Mouse (Mus musculus) heart, embryonic 14.5 days (tissue): ENCODE measurements around the gene Flot1. TPM values are rescaled to one million over a fixed set of nuclear protein-coding genes. Genes with fewer than 3 reads are reported as not detected.

ENCODE experiments used
- ATAC-seq: fragments of 200-750 bp; cut with Nextera tagmentation; 2 replicates; pipeline ENCODE4 v1.8.0; 2017; ENCODE audit warnings: low read depth, moderate TSS enrichment; ENCODE audit not compliant: insufficient number of reproducible peaks, insufficient read depth, low FRiP score
- H3K27ac ChIP-seq, 2 experiments: fragments of 200-500 bp in 1 of 2; fragments of 300-500 bp in 1 of 2; sonication (generic) in 1 of 2; replicated peaks in 1 of 2; 2 replicates each; pipeline ENCODE4 v1.5.1; 2012 to 2014; ENCODE audit warnings: low read depth in 2 of 2, low read length in 2 of 2, control low read depth in 1 of 2, mild to moderate bottlenecking in 1 of 2, mixed read lengths in 1 of 2; ENCODE audit not compliant: control insufficient read depth in 1 of 2, insufficient read depth in 1 of 2
- H3K27me3 ChIP-seq: fragments of 300-500 bp; sonication (generic); 2 replicates; pipeline ENCODE4 v1.6.1; 2014; ENCODE audit warnings: mild to moderate bottlenecking, low read length, control low read depth; ENCODE audit not compliant: control insufficient read depth, insufficient read depth
- H3K36me3 ChIP-seq: fragments of 300-500 bp; sonication (generic); 2 replicates; pipeline ENCODE4 v1.6.1; 2014; ENCODE audit warnings: mild to moderate bottlenecking, control low read depth, low read length, mixed read lengths; ENCODE audit not compliant: control insufficient read depth, insufficient read depth
- H3K4me1 ChIP-seq, 2 experiments: fragments of 200-500 bp in 1 of 2; fragments of 300-500 bp in 1 of 2; sonication (generic) in 1 of 2; 2 replicates each; pipeline ENCODE4 v1.6.1; 2012 to 2014; ENCODE audit warnings: low read length in 2 of 2, control low read depth in 1 of 2, mixed read lengths in 1 of 2; ENCODE audit not compliant: control insufficient read depth in 2 of 2, insufficient read depth in 2 of 2
- H3K4me2 ChIP-seq: fragments of 300-500 bp; sonication (generic); 2 replicates; pipeline ENCODE4 v1.6.1; 2014; ENCODE audit warnings: mild to moderate bottlenecking, low read length
- H3K4me3 ChIP-seq, 2 experiments: fragments of 200-500 bp in 1 of 2; fragments of 300-500 bp in 1 of 2; sonication (generic) in 1 of 2; 2 replicates each; pipeline ENCODE4 v1.5.1; 2012 to 2014; ENCODE audit warnings: low read length in 2 of 2, mild to moderate bottlenecking in 2 of 2, control low read depth in 1 of 2, low read depth in 1 of 2, moderate library complexity in 1 of 2; ENCODE audit not compliant: control insufficient read depth in 1 of 2, insufficient read depth in 1 of 2
- H3K9ac ChIP-seq: fragments of 300-500 bp; sonication (generic); 2 replicates; pipeline ENCODE4 v1.6.1; 2014; ENCODE audit warnings: mild to moderate bottlenecking, low read length
- H3K9me3 ChIP-seq: fragments of 300-500 bp; sonication (generic); 2 replicates; pipeline ENCODE4 v1.6.1; 2016; ENCODE audit warnings: low read length, control low read depth; ENCODE audit not compliant: control insufficient read depth
- WGBS: fragments of 180-500 bp; shearing (Covaris S2); extraction: QIAGEN DNeasy Blood & Tissue Kit; methylation state at CpG from one replicate; pipeline ENCODE4 v1.1.7; 2014; 5-methylcytosine and 5-hydroxymethylcytosine counted together
- polyA plus RNA-seq: library from polyadenylated mRNA; unstranded; fragments of >200 nt; fragmentation: Nextera tagmentation; extraction: Ambion mirVana; gene quantifications from 2 replicates; pipeline ENCODE4 v1.2.1, GENCODE M21; 2014

Flot1 gene
- polyA plus RNA-seq, 1 experiment from 2014 or later, result 93.7 TPM

DNA sequence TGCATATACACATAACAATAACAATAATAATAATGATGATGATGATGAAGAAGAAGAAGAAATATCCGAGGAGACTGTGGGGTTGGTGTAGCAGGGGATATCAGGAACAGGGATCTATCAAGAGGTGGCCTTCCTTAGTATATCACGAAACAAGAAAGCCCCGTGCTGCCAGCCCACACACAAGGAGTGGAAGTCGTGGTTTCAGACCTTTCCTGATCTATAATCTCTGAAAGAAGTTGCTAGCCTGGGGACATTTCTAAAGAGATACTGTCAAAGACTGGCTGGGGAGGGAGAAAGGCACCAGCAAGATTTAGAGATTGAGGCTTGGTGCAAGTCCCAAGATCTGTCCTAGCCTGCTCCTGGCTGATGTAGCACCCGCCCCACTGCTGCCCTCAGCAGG is 26.2 kb upstream of the Flot1 start:
- ATAC-seq, result no peak
- Histone ChIP-seq H3K36me3 (no peaks in the 10 kb centered on the region), H3K9ac (no peak overlapping the region), H3K9me3 (0 out of 2 replicates have a peak, but pooled peaks cover 4% of the 10 kb centered on the region), H3K4me2 (no peak overlapping the region), H3K27me3 (no peaks in the 10 kb centered on the region), H3K4me3 (no peak overlapping the region), H3K4me1 (no peaks in the 10 kb centered on the region), H3K27ac (no peak overlapping the region)
- 62% methylated on average over 5 of the region's 5 CpGs for WGBS

DNA sequence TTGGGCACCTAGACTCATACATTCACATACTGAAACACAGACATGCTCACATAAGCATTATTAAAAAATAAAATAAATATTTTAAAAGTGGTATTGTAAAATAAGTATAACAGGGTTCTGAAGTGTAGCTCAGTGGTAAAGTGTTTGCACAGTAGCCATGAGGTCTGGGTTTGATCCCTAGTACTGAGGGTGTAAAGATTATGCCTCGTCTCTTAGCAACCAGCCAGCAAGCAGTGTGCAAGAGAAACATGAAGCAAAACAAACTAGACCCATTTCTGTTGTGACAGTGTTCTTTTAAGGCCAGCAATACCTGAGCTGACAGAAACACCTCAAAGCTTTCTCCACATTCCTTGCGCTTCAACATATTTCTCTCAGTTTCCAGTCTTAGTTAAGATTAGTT is 22.1 kb upstream of the Flot1 start:
- no peak overlapping the region for H3K27ac ChIP-seq
- H3K27me3 ChIP-seq, result no peaks in the 10 kb centered on the region
- no peak overlapping the region for H3K9ac ChIP-seq
- H3K4me2 ChIP-seq, result no peak overlapping the region
- peaks cover 4 to 12% of the 10 kb centered on the region in 2 experiments; a peak in 3 of 4 replicates for H3K4me1 ChIP-seq
- H3K4me3 ChIP-seq, result no peak overlapping the region
- WGBS, result 82% methylated on average over 2 of the region's 2 CpGs
- ATAC-seq, result no peak
- H3K36me3 ChIP-seq, result no peaks in the 10 kb centered on the region
- 0 out of 2 replicates have a peak, but pooled peaks cover 4% of the 10 kb centered on the region for H3K9me3 ChIP-seq

DNA sequence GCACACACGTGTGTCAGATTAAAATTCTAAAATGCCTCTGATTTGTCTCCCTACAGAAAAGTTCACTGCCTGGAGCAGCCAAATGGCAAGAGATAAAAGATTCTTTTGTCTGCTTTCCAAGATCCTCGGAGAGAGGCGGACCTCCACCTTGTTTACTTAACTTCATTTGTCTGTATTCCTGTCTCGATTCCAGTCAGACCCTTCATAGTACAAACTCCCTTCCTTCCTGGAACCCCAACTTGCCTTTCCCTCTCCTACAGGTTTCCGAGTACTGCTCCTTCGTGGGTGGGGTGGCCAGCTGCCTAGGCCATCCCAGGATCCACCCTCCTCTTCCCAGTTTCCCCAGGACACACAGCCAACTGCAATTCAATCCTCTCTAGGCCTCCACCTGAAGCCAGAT is 20.0 kb upstream of the Flot1 start:
- H3K9ac ChIP-seq, result no peak overlapping the region
- no peak for ATAC-seq
- no peaks in the 10 kb centered on the region for H3K27me3 ChIP-seq
- no peak overlapping the region for H3K4me3 ChIP-seq
- 58% methylated on average over 6 of the region's 6 CpGs for WGBS
- H3K4me1 ChIP-seq, result peaks cover 4 to 12% of the 10 kb centered on the region in 2 experiments; a peak in 3 of 4 replicates
- H3K4me2 ChIP-seq, result no peak overlapping the region
- H3K9me3 ChIP-seq, result 0 out of 2 replicates have a peak, but pooled peaks cover 4% of the 10 kb centered on the region
- no peak overlapping the region for H3K27ac ChIP-seq
- H3K36me3 ChIP-seq, result no peaks in the 10 kb centered on the region

DNA sequence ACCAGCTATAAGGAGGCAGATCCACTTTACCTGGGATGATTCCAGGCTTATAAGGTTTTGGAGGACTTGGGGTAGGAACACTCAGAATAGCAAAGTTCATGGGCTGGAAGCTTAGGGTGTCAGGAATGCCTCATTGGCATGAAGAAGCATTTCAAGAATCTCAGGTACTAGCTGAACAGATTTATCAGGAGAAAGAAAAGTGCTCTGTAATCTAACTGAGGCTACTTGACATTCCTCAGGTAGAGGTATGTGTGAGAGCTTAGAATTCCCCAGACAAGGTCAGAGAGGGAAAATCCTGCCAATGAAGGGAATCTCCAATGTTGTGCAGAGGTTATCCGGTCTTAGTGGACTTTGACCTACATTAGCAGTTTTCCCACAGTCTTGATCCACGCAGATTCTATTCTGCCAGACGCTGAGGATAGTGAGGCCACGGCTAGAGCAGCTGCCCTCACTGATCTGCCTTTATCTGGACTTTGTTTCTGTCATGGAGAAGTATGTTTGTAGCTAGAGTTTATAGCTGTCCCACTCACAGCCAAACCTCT is 19.1 kb upstream of the Flot1 start:
- no peaks in the 10 kb centered on the region for H3K36me3 ChIP-seq
- WGBS, result 27% methylated on average over 4 of the region's 4 CpGs
- peak overlapping the region; percentile 38 to 68 for H3K27ac ChIP-seq
- no peak for ATAC-seq
- H3K27me3 ChIP-seq, result no peaks in the 10 kb centered on the region
- H3K4me2 ChIP-seq, result no peak overlapping the region
- no peak overlapping the region for H3K4me3 ChIP-seq
- H3K9ac ChIP-seq, result no peak overlapping the region
- H3K9me3 ChIP-seq, result no peaks in the 10 kb centered on the region
- peaks cover 4 to 12% of the 10 kb centered on the region in 2 experiments; a peak in 3 of 4 replicates for H3K4me1 ChIP-seq

DNA sequence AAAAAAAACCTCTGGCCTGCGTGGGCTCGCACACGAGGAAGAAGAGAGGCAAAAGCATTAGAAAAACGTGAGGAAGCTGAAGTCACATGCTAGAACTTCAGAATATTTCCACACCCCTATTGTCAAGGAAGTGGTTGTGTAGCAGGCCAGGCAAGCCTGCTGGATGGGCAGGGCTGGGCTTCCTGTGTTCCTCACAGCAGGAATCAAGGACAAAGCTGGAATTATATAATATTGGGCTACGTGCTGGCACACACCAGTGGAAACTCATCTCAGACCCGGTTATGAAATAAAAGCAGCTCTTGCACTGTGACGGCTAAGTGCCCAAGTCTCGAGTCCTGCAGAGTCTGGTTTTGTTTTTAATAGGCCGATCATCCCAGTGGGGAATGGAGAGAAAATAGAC is 15.0 kb upstream of the Flot1 start:
- Histone ChIP-seq H3K27me3 (no peaks in the 10 kb centered on the region), H3K4me2 (no peak overlapping the region), H3K4me1 (peaks cover 22 to 40% of the 10 kb centered on the region in 2 experiments), H3K4me3 (no peak overlapping the region), H3K9me3 (no peaks in the 10 kb centered on the region), H3K27ac (no peak overlapping the region), H3K36me3 (no peaks in the 10 kb centered on the region), H3K9ac (no peak overlapping the region)
- no peak for ATAC-seq
- 63% methylated on average over 9 of the region's 9 CpGs for WGBS

- H3K36me3 ChIP-seq, result no peaks in the 10 kb centered on the region
- H3K9me3 ChIP-seq, result no peaks in the 10 kb centered on the region
- no peak overlapping the region for H3K4me2 ChIP-seq
- WGBS, result 75% methylated on average over 11 of the region's 11 CpGs
- H3K4me1 ChIP-seq, result peaks cover 28 to 37% of the 10 kb centered on the region in 2 experiments
- H3K27me3 ChIP-seq, result no peaks in the 10 kb centered on the region
- ATAC-seq, result no peak
- no peak overlapping the region for H3K27ac ChIP-seq
- H3K4me3 ChIP-seq, result no peak overlapping the region
- H3K9ac ChIP-seq, result no peak overlapping the region
Observed at GRCm38 (mm10) chr17:35809395-35809794, 13.6 kb upstream of the Flot1 start.

- Histone ChIP-seq H3K27me3 (no peaks in the 10 kb centered on the region), H3K4me2 (no peak overlapping the region), H3K27ac (peak overlapping the region; percentile 2 to 65; a peak in 3 of 4 replicates), H3K9me3 (no peaks in the 10 kb centered on the region), H3K9ac (peak overlapping the region; percentile 21; the same call in 1 of the 2 replicates), H3K36me3 (no peaks in the 10 kb centered on the region), H3K4me3 (no peak overlapping the region), H3K4me1 (peaks cover 40 to 53% of the 10 kb centered on the region in 2 experiments)
- ATAC-seq, result no peak
- 63% methylated on average over 5 of the region's 5 CpGs for WGBS
Observed at GRCm38 (mm10) chr17:35810900-35811648, 12.0 kb upstream of the Flot1 start.
